Mouse (Mus musculus): ENCODE measurements around the gene Ephx3.

DNA sequence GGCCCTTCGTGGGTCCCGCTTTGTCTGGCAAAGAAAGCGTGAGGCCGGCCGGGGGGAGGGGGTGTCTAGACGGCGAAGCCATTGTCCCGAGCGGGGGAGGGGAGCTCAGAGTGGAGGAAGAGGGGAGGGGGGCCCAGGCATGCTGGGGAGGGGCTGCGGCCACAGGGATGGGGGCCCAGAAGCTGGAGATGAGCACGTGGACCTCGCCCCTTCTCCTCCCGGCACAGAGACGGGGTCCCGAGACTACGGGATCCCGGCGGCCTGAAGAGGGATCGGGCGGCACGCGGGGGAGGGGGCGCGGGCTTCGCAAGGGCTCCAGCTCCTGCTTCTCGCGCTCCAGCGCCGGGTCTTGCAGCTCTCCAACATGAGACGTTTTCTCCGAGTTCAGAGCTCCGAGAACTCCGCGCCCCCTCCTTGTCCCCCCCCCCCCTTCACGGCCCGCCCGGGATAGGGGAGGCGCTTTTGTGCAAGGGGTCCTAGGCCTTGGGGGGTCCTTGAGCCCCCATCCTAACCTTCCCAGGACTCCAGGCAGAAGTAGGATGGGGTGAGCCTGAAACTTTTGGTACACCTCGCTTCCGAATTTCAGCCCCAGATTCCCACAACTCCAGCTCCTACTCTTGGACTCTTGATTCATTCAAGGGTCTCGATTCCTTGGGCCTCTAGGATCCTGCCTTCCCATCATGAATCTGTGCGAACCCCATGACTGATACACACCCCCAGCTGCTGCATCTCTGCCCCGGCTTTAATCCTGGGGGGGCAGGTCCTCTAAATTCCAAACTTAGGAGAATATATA is 23.4 kb downstream of the Ephx3 start:
- TF ChIP-seq CHD2 (IDR thresholded peaks at IDR 0.05; ENCODE audit: low read length) (no peak), MYC (IDR thresholded peaks at IDR 0.05; ENCODE audit: low read depth, low read length) (no peak), CTCF (IDR thresholded peaks at IDR 0.05 in 2 of 3, conservative IDR thresholded peaks at IDR 0.05 in 1 of 3; ENCODE audit: control insufficient read depth in 1 of 3, insufficient read depth in 1 of 3, low read depth in 2 of 3, low read length in 3 of 3, poor library complexity in 1 of 3, severe bottlenecking in 1 of 3) (no peak), EP300 (IDR thresholded peaks at IDR 0.05; ENCODE audit: low read depth in 1 of 2, low read length in 2 of 2) (no peak)

Measured in MEL (cell line).